Mouse (Mus musculus) B cell, adult 2 months (primary cell): ENCODE results near the gene Riok1.

Experiments
- DNase-seq, 2 experiments: peaks; one replicate each; pipeline ENCODE4 v3.0.0; 2022

Riok1 gene

GRCm38 (mm10) chr13:38064854-38065663 is 28.3 kb downstream of the Riok1 start:
- DNase-seq = peak; percentile 53 to 63

- DNase-seq = no peak
Measured at GRCm38 (mm10) chr13:38070945-38071344, 34.1 kb downstream of the Riok1 start.

GRCm38 (mm10) chr13:38073374-38074307 is 36.8 kb downstream of the Riok1 start:
- DNase-seq = no peak

- no peak for DNase-seq
Measured at GRCm38 (mm10) chr13:38074404-38074803, 37.6 kb downstream of the Riok1 start.

- peak; percentile 3 to 12 for DNase-seq
Measured at GRCm38 (mm10) chr13:38077113-38077512, 40.3 kb downstream of the Riok1 start.

- peak; percentile 12 to 23 for DNase-seq
Measured at GRCm38 (mm10) chr13:38078836-38079235, 42.0 kb downstream of the Riok1 start.

GRCm38 (mm10) chr13:38079366-38079765 is 42.6 kb downstream of the Riok1 start:
- no peak for DNase-seq

GRCm38 (mm10) chr13:38080014-38080413 is 43.2 kb downstream of the Riok1 start:
- DNase-seq = no peak

GRCm38 (mm10) chr13:38080725-38081124 is 43.9 kb downstream of the Riok1 start:
- DNase-seq = no peak

GRCm38 (mm10) chr13:38081161-38081560 is 44.4 kb downstream of the Riok1 start:
- no peak for DNase-seq

GRCm38 (mm10) chr13:38086711-38087110 is 49.9 kb downstream of the Riok1 start:
- no peak for DNase-seq

GRCm38 (mm10) chr13:38088008-38088407 is 51.2 kb downstream of the Riok1 start:
- no peak for DNase-seq

GRCm38 (mm10) chr13:38089449-38089848 is 52.7 kb downstream of the Riok1 start:
- DNase-seq = no peak

GRCm38 (mm10) chr13:38089871-38090270 is 53.1 kb downstream of the Riok1 start:
- DNase-seq = no peak

- no peak for DNase-seq
Measured at GRCm38 (mm10) chr13:38096207-38096606, 59.4 kb downstream of the Riok1 start.

GRCm38 (mm10) chr13:38103406-38103805 is 66.6 kb downstream of the Riok1 start:
- DNase-seq = no peak

GRCm38 (mm10) chr13:38104501-38104900 is 67.7 kb downstream of the Riok1 start:
- DNase-seq = no peak

GRCm38 (mm10) chr13:38109081-38109480 is 72.3 kb downstream of the Riok1 start:
- no peak for DNase-seq
